Mouse (Mus musculus) liver, adult 2 months (tissue): ENCODE data around the gene Il4. TPM values are rescaled to one million over a fixed set of nuclear protein-coding genes. Genes with fewer than 3 reads are reported as not detected.

ENCODE experiments used
- DNase-seq: peaks from one replicate; pipeline ENCODE4 v3.0.0-alpha.2; 2011; ENCODE audit warnings: low read depth, low spot score; ENCODE audit errors: extremely low read depth
- H3K27ac ChIP-seq: fragments of 200-500 bp; replicated peaks from 2 replicates; pipeline ENCODE4 v1.5.1; 2012; ENCODE audit warnings: low read depth, mild to moderate bottlenecking, control low read depth, inconsistent platforms, low read length; ENCODE audit not compliant: insufficient read depth
- H3K27me3 ChIP-seq: fragments of 200-500 bp; 2 replicates; pipeline ENCODE4 v1.6.1; 2012; ENCODE audit warnings: mild to moderate bottlenecking, moderate library complexity, low read length, inconsistent platforms; ENCODE audit not compliant: control insufficient read depth, insufficient read depth
- H3K36me3 ChIP-seq: fragments of 200-500 bp; 2 replicates; pipeline ENCODE4 v1.6.1; 2012; ENCODE audit warnings: low read length, inconsistent platforms; ENCODE audit not compliant: control insufficient read depth, insufficient read depth
- H3K4me1 ChIP-seq: fragments of 200-500 bp; 2 replicates; pipeline ENCODE4 v1.6.1; 2011; ENCODE audit warnings: low read length; ENCODE audit not compliant: control insufficient read depth, insufficient read depth
- H3K4me3 ChIP-seq: fragments of 200-500 bp; 2 replicates; pipeline ENCODE4 v1.5.1; 2011; ENCODE audit warnings: low read depth, mild to moderate bottlenecking, control low read depth, low read length, moderate library complexity; ENCODE audit not compliant: insufficient read depth
- H3K79me2 ChIP-seq: fragments of 200-500 bp; 2 replicates; pipeline ENCODE4 v1.6.1; 2012; ENCODE audit warnings: inconsistent platforms, mild to moderate bottlenecking, low read length, moderate library complexity; ENCODE audit not compliant: control insufficient read depth, insufficient read depth
- H3K9ac ChIP-seq: fragments of 200-500 bp; 2 replicates; pipeline ENCODE4 v1.6.1; 2012; ENCODE audit warnings: low read depth, mild to moderate bottlenecking, control low read depth, inconsistent platforms, low read length
- CTCF ChIP-seq: fragments of 200-500 bp; IDR thresholded peaks from 2 replicates; pipeline ENCODE4 v1.5.1; 2011; ENCODE audit warnings: low read depth, low read length, control low read depth
- POLR2A ChIP-seq: fragments of 200-500 bp; IDR thresholded peaks from 2 replicates; pipeline ENCODE4 v1.6.1; 2011; ENCODE audit warnings: low read length, control low read depth; ENCODE audit not compliant: insufficient read depth; ENCODE audit errors: extremely low read depth
- WGBS: fragments of 180-500 bp; shearing (Covaris S2); methylation state at CpG from one replicate; pipeline ENCODE4 v1.1.7; 2018; 5-methylcytosine and 5-hydroxymethylcytosine counted together
- polyA plus RNA-seq: library from polyadenylated mRNA; depleted of rRNA; stranded (reverse); fragments of >200 nt; gene quantifications from 2 replicates; pipeline ENCODE4 v1.2.3, GENCODE M21; 2012
- total RNA-seq: library from RNA; depleted of rRNA; stranded (reverse); fragments of >200 nt; gene quantifications from 2 replicates; pipeline ENCODE4 v1.2.3, GENCODE M21; 2014

Gene Il4
- total and polyA plus RNA-seq, 2 experiments: 0.17 TPM; not detected in 1

GRCm38 (mm10) chr11:53656558-53657202 is 38.2 kb upstream of the Il4 start:
- no peak overlapping the region for H3K4me3 ChIP-seq
- 0 out of 2 replicates have a peak, but pooled peaks cover 2% of the 10 kb centered on the region for H3K79me2 ChIP-seq
- H3K9ac ChIP-seq: no peak overlapping the region
- no peak overlapping the region for H3K27ac ChIP-seq
- 86% methylated on average over 9 of the region's 9 CpGs for WGBS
- DNase-seq: no peak
- no peaks in the 10 kb centered on the region for H3K4me1 ChIP-seq
- no peaks in the 10 kb centered on the region for H3K27me3 ChIP-seq
- TF ChIP-seq CTCF (no peak), POLR2A (no peak)
- H3K36me3 ChIP-seq: peaks cover 7% of the 10 kb centered on the region

- no peak overlapping the region for H3K27ac ChIP-seq
- TF ChIP-seq CTCF (no peak), POLR2A (no peak)
- no peak overlapping the region for H3K4me3 ChIP-seq
- peaks cover 12% of the 10 kb centered on the region; the same call in 1 of the 2 replicates for H3K36me3 ChIP-seq
- H3K4me1 ChIP-seq: no peaks in the 10 kb centered on the region
- no peaks in the 10 kb centered on the region for H3K27me3 ChIP-seq
- no peak for DNase-seq
- 77% methylated on average over 5 of the region's 5 CpGs for WGBS
- no peaks in the 10 kb centered on the region for H3K79me2 ChIP-seq
- no peak overlapping the region for H3K9ac ChIP-seq
These were observed 36.6 kb upstream of the Il4 start for GRCm38 (mm10) chr11:53655043-53655442.

GRCm38 (mm10) chr11:53652427-53652826 is 34.0 kb upstream of the Il4 start:
- no peaks in the 10 kb centered on the region for H3K27me3 ChIP-seq
- no peak for DNase-seq
- H3K9ac ChIP-seq: no peak overlapping the region
- no peaks in the 10 kb centered on the region for H3K4me1 ChIP-seq
- no peak overlapping the region for H3K27ac ChIP-seq
- H3K79me2 ChIP-seq: no peaks in the 10 kb centered on the region
- TF ChIP-seq CTCF: no peak
- no peak for TF ChIP-seq POLR2A
- H3K36me3 ChIP-seq: peaks cover 15% of the 10 kb centered on the region; the same call in 1 of the 2 replicates
- 83% methylated on average over 2 of the region's 2 CpGs for WGBS
- H3K4me3 ChIP-seq: no peak overlapping the region

GRCm38 (mm10) chr11:53651441-53651840 is 33.0 kb upstream of the Il4 start:
- DNase-seq: no peak
- Histone ChIP-seq H3K79me2 (no peaks in the 10 kb centered on the region), H3K4me1 (no peaks in the 10 kb centered on the region), H3K36me3 (peaks cover 15% of the 10 kb centered on the region; the same call in 1 of the 2 replicates), H3K27me3 (no peaks in the 10 kb centered on the region), H3K4me3 (no peak overlapping the region), H3K9ac (no peak overlapping the region), H3K27ac (no peak overlapping the region)
- TF ChIP-seq POLR2A (no peak), CTCF (no peak)
- 91% methylated on average over 4 of the region's 4 CpGs for WGBS

GRCm38 (mm10) chr11:53644017-53644416 is 25.5 kb upstream of the Il4 start:
- H3K79me2 ChIP-seq: no peaks in the 10 kb centered on the region
- no peaks in the 10 kb centered on the region for H3K4me1 ChIP-seq
- H3K36me3 ChIP-seq: no peaks in the 10 kb centered on the region
- TF ChIP-seq POLR2A: no peak
- TF ChIP-seq CTCF: no peak
- no peak overlapping the region for H3K4me3 ChIP-seq
- no peaks in the 10 kb centered on the region; the same call in 1 of the 2 replicates for H3K27me3 ChIP-seq
- 79% methylated on average over 5 of the region's 5 CpGs for WGBS
- DNase-seq: no peak
- no peak overlapping the region for H3K27ac ChIP-seq
- H3K9ac ChIP-seq: no peak overlapping the region

GRCm38 (mm10) chr11:53642744-53643279 is 24.3 kb upstream of the Il4 start:
- DNase-seq: no peak
- Histone ChIP-seq H3K79me2 (no peaks in the 10 kb centered on the region), H3K27ac (no peak overlapping the region), H3K36me3 (no peaks in the 10 kb centered on the region), H3K27me3 (no peaks in the 10 kb centered on the region; the same call in 1 of the 2 replicates), H3K4me3 (no peak overlapping the region), H3K4me1 (no peaks in the 10 kb centered on the region), H3K9ac (no peak overlapping the region)
- WGBS: 77% methylated on average over 12 of the region's 12 CpGs
- TF ChIP-seq POLR2A (no peak), CTCF (peak; percentile 30; the same call in 1 of the 2 replicates)
